Mouse (Mus musculus) myocyte (in vitro differentiated cells): ENCODE data around the gene Khdc4. TPM values are rescaled to one million over a fixed set of nuclear protein-coding genes. Genes with fewer than 3 reads are reported as not detected.

ENCODE experiments used
- H3K27me3 ChIP-seq: one replicate; pipeline ENCODE4 v1.6.1; 2011; ENCODE audit not compliant: control insufficient read depth, insufficient read depth, insufficient read length
- H3K36me3 ChIP-seq: one replicate; pipeline ENCODE4 v1.6.1; 2011; ENCODE audit not compliant: control insufficient read depth, insufficient read depth
- H3K4me2 ChIP-seq: one replicate; pipeline ENCODE4 v1.6.1; 2011; ENCODE audit warnings: low read depth, control low read depth
- H3K4me3 ChIP-seq: one replicate; pipeline ENCODE4 v1.5.1; 2011; ENCODE audit warnings: mild to moderate bottlenecking, control low read depth, moderate library complexity
- H3K79me2 ChIP-seq: one replicate; pipeline ENCODE4 v1.6.1; 2011; ENCODE audit not compliant: control insufficient read depth, insufficient read depth
- H3ac ChIP-seq: one replicate; pipeline ENCODE4 v1.6.1; 2011; ENCODE audit not compliant: control insufficient read depth, insufficient read length
- CEBPB ChIP-seq: IDR thresholded peaks from 2 replicates; pipeline ENCODE4 v1.6.1; 2011; ENCODE audit warnings: mild to moderate bottlenecking, moderate library complexity; ENCODE audit not compliant: poor library complexity, insufficient read depth, severe bottlenecking
- E2F4 ChIP-seq: IDR thresholded peaks from one replicate; pipeline ENCODE4 v1.6.1; 2011; ENCODE audit warnings: mild to moderate bottlenecking, control low read depth, moderate library complexity; ENCODE audit not compliant: insufficient read depth
- MAX ChIP-seq: IDR thresholded peaks from one replicate; pipeline ENCODE4 v1.6.1; 2011; ENCODE audit warnings: low read depth, mild to moderate bottlenecking, control low read depth
- MYOD1 ChIP-seq, 3 experiments: IDR thresholded peaks; one replicate each; pipeline ENCODE4 v1.6.1; 2011; ENCODE audit warnings: control low read depth in 2 of 3, low read depth in 2 of 3, mild to moderate bottlenecking in 2 of 3, moderate library complexity in 1 of 3; ENCODE audit not compliant: insufficient read length in 2 of 3, control insufficient read depth in 1 of 3
- MYOG ChIP-seq, 3 experiments: IDR thresholded peaks; one replicate each; pipeline ENCODE4 v1.6.1; 2011; ENCODE audit warnings: control low read depth in 2 of 3, low read depth in 2 of 3, mild to moderate bottlenecking in 2 of 3; ENCODE audit not compliant: insufficient read length in 2 of 3, control insufficient read depth in 1 of 3, insufficient read depth in 1 of 3
- POLR2A ChIP-seq: IDR thresholded peaks from one replicate; pipeline ENCODE4 v1.6.1; 2011; ENCODE audit warnings: low read depth, mild to moderate bottlenecking, control low read depth, moderate library complexity; ENCODE audit not compliant: insufficient read length
- POLR2AphosphoS2 ChIP-seq: IDR thresholded peaks from one replicate; pipeline ENCODE4 v1.6.1; 2011; ENCODE audit warnings: low read depth, control low read depth; ENCODE audit not compliant: insufficient read length
- REST ChIP-seq: IDR thresholded peaks from one replicate; pipeline ENCODE4 v1.6.1; 2011; ENCODE audit warnings: mild to moderate bottlenecking, control low read depth, moderate library complexity; ENCODE audit not compliant: insufficient read depth, insufficient read length
- SRF ChIP-seq: IDR thresholded peaks from one replicate; pipeline ENCODE4 v1.6.1; 2011; ENCODE audit warnings: low read depth; ENCODE audit not compliant: control insufficient read depth, insufficient read length
- TCF12 ChIP-seq: IDR thresholded peaks from one replicate; pipeline ENCODE4 v1.6.1; 2011; ENCODE audit warnings: mild to moderate bottlenecking, control low read depth; ENCODE audit not compliant: poor library complexity, insufficient read depth, severe bottlenecking
- TCF3 ChIP-seq: IDR thresholded peaks from one replicate; pipeline ENCODE4 v1.6.1; 2011; ENCODE audit warnings: low read depth, control low read depth; ENCODE audit not compliant: insufficient read length
- USF1 ChIP-seq: IDR thresholded peaks from one replicate; pipeline ENCODE4 v1.6.1; 2011; ENCODE audit warnings: low read depth, mild to moderate bottlenecking, control low read depth, moderate library complexity
- polyA plus RNA-seq: library from polyadenylated mRNA; unstranded; fragments of >200 nt; fragmentation: generic; extraction: Trizol; gene quantifications from one replicate; pipeline ENCODE4 v1.2.1, GENCODE M21; 2012; ENCODE audit warnings: missing spikeins

The Khdc4 gene
- polyA plus RNA-seq, 1 experiment, result 17.2 TPM

- H3K79me2 ChIP-seq, result no peaks in the 10 kb centered on the region
- TF ChIP-seq MAX, result no peak
- TF ChIP-seq POLR2A, result no peak
- no peak for TF ChIP-seq SRF
- TF ChIP-seq POLR2AphosphoS2, result no peak
- TF ChIP-seq E2F4, result no peak
- no peak for TF ChIP-seq TCF3
- no peak for TF ChIP-seq MYOG (IDR thresholded peaks at IDR 0.05; ENCODE audit: control insufficient read depth in 1 of 3, insufficient read depth in 1 of 3, insufficient read length in 2 of 3, low read depth in 2 of 3)
- TF ChIP-seq REST, result no peak
- no peak for TF ChIP-seq TCF12
- no peak for TF ChIP-seq USF1
- no peak for TF ChIP-seq MYOD1 (IDR thresholded peaks at IDR 0.05; ENCODE audit: control insufficient read depth in 1 of 3, insufficient read length in 2 of 3, low read depth in 2 of 3)
- no peak for TF ChIP-seq CEBPB
- H3K4me2 ChIP-seq, result no peak overlapping the region
- no peak overlapping the region for H3K4me3 ChIP-seq
- H3K36me3 ChIP-seq, result no peaks in the 10 kb centered on the region
- H3ac ChIP-seq, result no peak overlapping the region
- no peaks in the 10 kb centered on the region for H3K27me3 ChIP-seq
Measured at GRCm38 (mm10) chr3:88738641-88739040, 53.0 kb downstream of the Khdc4 start.

- TF ChIP-seq REST, result no peak
- TF ChIP-seq MYOG (IDR thresholded peaks at IDR 0.05; ENCODE audit: control insufficient read depth in 1 of 3, insufficient read depth in 1 of 3, insufficient read length in 2 of 3, low read depth in 2 of 3), result no peak
- TF ChIP-seq CEBPB, result no peak
- no peak for TF ChIP-seq POLR2AphosphoS2
- TF ChIP-seq TCF3, result no peak
- TF ChIP-seq POLR2A, result no peak
- no peak for TF ChIP-seq MAX
- no peak for TF ChIP-seq USF1
- H3K4me2 ChIP-seq, result no peak overlapping the region
- H3ac ChIP-seq, result no peak overlapping the region
- H3K36me3 ChIP-seq, result no peaks in the 10 kb centered on the region
- no peak overlapping the region for H3K4me3 ChIP-seq
- H3K79me2 ChIP-seq, result no peaks in the 10 kb centered on the region
- no peaks in the 10 kb centered on the region for H3K27me3 ChIP-seq
Measured at GRCm38 (mm10) chr3:88740147-88740546, 54.5 kb downstream of the Khdc4 start.

- TF ChIP-seq MYOG (IDR thresholded peaks at IDR 0.05; ENCODE audit: control insufficient read depth in 1 of 3, insufficient read depth in 1 of 3, insufficient read length in 2 of 3, low read depth in 2 of 3) (no peak), POLR2A (no peak), REST (no peak)
- no peaks in the 10 kb centered on the region for H3K36me3 ChIP-seq
Measured at GRCm38 (mm10) chr3:88745534-88745933, 59.9 kb downstream of the Khdc4 start.

DNA sequence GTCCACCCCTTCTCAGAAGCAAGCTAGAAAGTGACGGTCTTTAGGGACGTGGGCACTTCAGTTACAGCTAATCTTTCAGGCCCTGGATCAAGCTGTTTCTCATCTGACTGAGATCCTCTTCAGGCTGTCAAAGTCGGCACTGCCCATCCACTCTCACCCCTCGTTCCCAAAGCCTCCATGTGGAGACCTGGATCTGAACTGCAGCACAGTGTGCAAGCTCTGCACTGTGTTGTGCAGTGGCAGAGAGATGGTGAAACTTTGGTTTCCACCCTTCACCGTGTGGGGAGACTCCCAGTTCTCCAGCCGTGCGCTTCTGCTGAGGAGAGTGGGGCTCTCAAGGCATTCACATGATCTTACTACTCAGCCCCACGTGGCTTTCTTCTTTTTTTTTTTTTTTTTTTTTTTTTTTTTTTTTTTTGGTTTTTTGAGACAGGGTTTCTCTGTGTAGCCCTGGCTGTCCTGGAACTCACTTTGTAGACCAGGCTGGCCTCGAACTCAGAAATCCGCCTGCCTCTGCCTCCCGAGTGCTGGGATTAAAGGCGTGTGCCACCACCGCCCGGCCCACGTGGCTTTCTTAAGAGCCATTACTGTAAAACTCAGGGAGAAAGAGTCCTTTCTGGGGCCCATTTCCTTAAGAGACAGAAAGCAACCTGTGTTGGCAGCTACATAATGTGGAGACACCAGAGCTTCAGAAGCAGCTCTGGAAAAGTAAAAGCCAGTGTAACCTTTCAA, 60.7 kb downstream of the Khdc4 start:
- H3ac ChIP-seq, result no peak overlapping the region
- no peak overlapping the region for H3K4me3 ChIP-seq
- no peaks in the 10 kb centered on the region for H3K27me3 ChIP-seq
- TF ChIP-seq TCF12 (no peak), POLR2AphosphoS2 (no peak), MAX (no peak), POLR2A (no peak), MYOD1 (IDR thresholded peaks at IDR 0.05; ENCODE audit: control insufficient read depth in 1 of 3, insufficient read length in 2 of 3, low read depth in 2 of 3) (no peak)
- H3K36me3 ChIP-seq, result no peaks in the 10 kb centered on the region
- H3K79me2 ChIP-seq, result no peaks in the 10 kb centered on the region
- H3K4me2 ChIP-seq, result no peak overlapping the region

More at GRCm38 (mm10) chr3:88745534-88745933, 59.9 kb downstream of the Khdc4 start:
- Histone ChIP-seq H3K4me3 (no peak overlapping the region), H3K4me2 (no peak overlapping the region), H3ac (no peak overlapping the region), H3K79me2 (no peaks in the 10 kb centered on the region), H3K27me3 (no peaks in the 10 kb centered on the region)

GRCm38 (mm10) chr3:88746871-88747231, 61.2 kb downstream of the Khdc4 start:
- no peak overlapping the region for H3K4me2 ChIP-seq
- H3K79me2 ChIP-seq, result no peaks in the 10 kb centered on the region
- no peaks in the 10 kb centered on the region for H3K36me3 ChIP-seq
- no peak overlapping the region for H3K4me3 ChIP-seq
- H3ac ChIP-seq, result no peak overlapping the region
- TF ChIP-seq SRF, result no peak
- TF ChIP-seq MYOD1 (IDR thresholded peaks at IDR 0.05; ENCODE audit: control insufficient read depth in 1 of 3, insufficient read length in 2 of 3, low read depth in 2 of 3), result no peak
- TF ChIP-seq MYOG (IDR thresholded peaks at IDR 0.05; ENCODE audit: control insufficient read depth in 1 of 3, insufficient read depth in 1 of 3, insufficient read length in 2 of 3, low read depth in 2 of 3), result no peak
- TF ChIP-seq TCF3, result no peak
- no peak for TF ChIP-seq CEBPB
- TF ChIP-seq POLR2AphosphoS2, result no peak
- no peak for TF ChIP-seq E2F4
- TF ChIP-seq REST, result no peak
- no peak for TF ChIP-seq TCF12
- no peak for TF ChIP-seq USF1
- TF ChIP-seq POLR2A, result no peak
- no peak for TF ChIP-seq MAX
- no peaks in the 10 kb centered on the region for H3K27me3 ChIP-seq
